Mouse (Mus musculus) embryo, embryonic 11.5 days (tissue): ENCODE measurements around the gene Prss44.
"Not testable (repeated sequence)": the region's sequence is repeated elsewhere in the genome, so short reads cannot be mapped to it uniquely, and the experiment has no call there.

Source experiments
- DNase-seq: peaks from one replicate; pipeline ENCODE4 v3.0.0-alpha.2; 2012; ENCODE audit warnings: low read depth, low spot score

Prss44 gene

GRCm38 (mm10) chr9:110813789-110814188, at the start of gene Prss44:
TSS of gene Prss44 (plus strand) at chr9:110813994.
- no peak for DNase-seq

GRCm38 (mm10) chr9:110772336-110772735, 41.5 kb upstream of the Prss44 start:
- DNase-seq, result no peak

- DNase-seq, result no peak
Observed at GRCm38 (mm10) chr9:110774403-110775268, 39.2 kb upstream of the Prss44 start.

- DNase-seq, result no peak
Observed at GRCm38 (mm10) chr9:110775269-110776022, 38.3 kb upstream of the Prss44 start.

- no peak for DNase-seq
Observed at GRCm38 (mm10) chr9:110778100-110778499, 35.7 kb upstream of the Prss44 start.

- no peak for DNase-seq
Observed at GRCm38 (mm10) chr9:110778559-110778958, 35.2 kb upstream of the Prss44 start.

- DNase-seq, result no peak
Observed at GRCm38 (mm10) chr9:110779242-110779913, 34.4 kb upstream of the Prss44 start.

- DNase-seq, result peak; percentile 85
Observed at GRCm38 (mm10) chr9:110781256-110781721, 32.5 kb upstream of the Prss44 start.

GRCm38 (mm10) chr9:110781731-110782130, 32.1 kb upstream of the Prss44 start:
- peak; percentile 67 for DNase-seq

GRCm38 (mm10) chr9:110783611-110784010, 30.2 kb upstream of the Prss44 start:
- DNase-seq, result no peak

GRCm38 (mm10) chr9:110788169-110788568, 25.6 kb upstream of the Prss44 start:
- no peak for DNase-seq

- DNase-seq, result no peak
Observed at GRCm38 (mm10) chr9:110790462-110790861, 23.3 kb upstream of the Prss44 start.

GRCm38 (mm10) chr9:110797013-110797412, 16.8 kb upstream of the Prss44 start:
- DNase-seq, result no peak

- DNase-seq, result no peak
Observed at GRCm38 (mm10) chr9:110797866-110798265, 15.9 kb upstream of the Prss44 start, which contains the start of gene Prss42. TSS of gene Prss42 (plus strand) at chr9:110798166.

- DNase-seq, result no peak
Observed at GRCm38 (mm10) chr9:110800834-110801479, 12.8 kb upstream of the Prss44 start.

GRCm38 (mm10) chr9:110803294-110803693, 10.5 kb upstream of the Prss44 start:
- no peak for DNase-seq

- DNase-seq, result no peak
Observed at GRCm38 (mm10) chr9:110810051-110810450, 3.7 kb upstream of the Prss44 start.

- not testable (repeated sequence) for DNase-seq
Observed at GRCm38 (mm10) chr9:110820546-110820945, 6.8 kb downstream of the Prss44 start.

- DNase-seq, result no peak
Observed at GRCm38 (mm10) chr9:110821436-110821835, 7.6 kb downstream of the Prss44 start.

- DNase-seq, result no peak
Observed at GRCm38 (mm10) chr9:110825426-110825825, 11.6 kb downstream of the Prss44 start.

GRCm38 (mm10) chr9:110825832-110826231, 12.0 kb downstream of the Prss44 start:
- DNase-seq, result no peak
